19 mouse cellular contexts compared by ENCODE assay signal in the genomic region with DNA sequence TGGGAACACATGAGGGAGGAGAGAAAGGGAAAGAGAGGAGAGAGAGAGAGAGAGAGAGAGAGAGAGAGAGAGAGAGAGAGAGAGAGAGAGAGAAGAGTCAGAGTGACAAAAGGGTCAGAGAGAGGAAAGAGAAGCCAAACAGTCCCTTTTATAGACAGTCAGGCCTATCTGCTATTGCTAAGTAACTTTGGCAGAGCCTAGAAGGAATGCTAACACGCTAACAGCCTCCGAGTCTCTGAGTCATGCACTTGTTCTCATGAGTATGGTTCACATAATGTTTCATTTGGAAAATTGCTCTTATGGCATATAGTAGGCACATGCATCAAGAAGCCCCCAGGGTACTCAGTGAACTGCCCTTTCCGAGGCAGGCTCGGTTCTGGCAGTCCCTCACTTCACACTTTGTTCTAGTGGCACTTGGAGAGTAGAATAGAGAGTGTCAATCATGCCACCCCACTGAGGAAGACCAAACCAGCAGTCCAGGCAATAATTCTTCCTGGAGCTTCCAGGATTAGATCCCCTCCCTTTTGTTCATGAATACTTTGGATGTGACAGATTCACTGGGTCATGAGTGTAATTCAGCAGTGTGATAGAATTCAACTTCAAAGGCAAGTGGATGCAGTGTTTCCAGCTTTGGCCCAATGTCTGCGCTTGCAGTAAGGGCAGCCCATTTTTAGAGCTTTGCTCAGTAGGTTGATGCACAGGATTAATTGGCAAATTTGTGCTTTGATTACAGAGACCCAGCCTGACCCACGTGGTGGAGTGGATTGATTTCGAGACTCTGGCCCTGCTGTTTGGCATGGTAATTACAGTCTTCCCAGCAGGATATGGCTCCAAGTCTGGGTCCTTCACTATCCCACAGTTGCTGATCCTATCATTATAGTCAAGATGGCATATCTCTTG.
A peak's percentile ranks its signal among the peaks of the same experiment; 100 is the strongest.
DNase-seq lines count a peak whose midpoint lies in the region; ATAC-seq and TF ChIP-seq lines count a peak whose summit lies in the region.
"Had no signal": no experiment of that assay in that cellular context is flagged by ENCODE, and none has a peak within 500 bp of the region (broad histone marks: within the 10 kb centered on the region; RNA-seq: fewer than 3 reads in every experiment).

No protein-coding gene starts in this region.

- ATAC-seq in embryonic facial prominence, embryonic 14.5 days (ENCODE audit: low read depth) = no peak
- ATAC-seq in midbrain, embryonic 11.5 days (ENCODE audit: low FRiP score) = 0 out of 2 replicates have a peak, but pooled peaks have one; percentile 11
- ATAC-seq in midbrain, embryonic 14.5 days (ENCODE audit: low FRiP score, low TSS enrichment) = no peak
- ATAC-seq in forebrain, embryonic 15.5 days (replicated peaks) = peak; percentile 51
- ATAC-seq in midbrain, postnatal 0 days (ENCODE audit: low FRiP score) = peak; percentile 27; the same call in 1 of the 2 replicates
- ATAC-seq: CD4-positive, CD25-positive, alpha-beta regulatory T cell, adult 4 months; intestine, postnatal 0 days had no signal

- H3K27me3 ChIP-seq in embryonic facial prominence, embryonic 14.5 days (replicated peaks; ENCODE audit: control insufficient read depth, insufficient read depth, low read length) = no peaks in the 10 kb centered on the region
- H3K27me3 ChIP-seq in embryonic facial prominence, embryonic 10.5 days (replicated peaks; ENCODE audit: low read depth, poor library complexity, severe bottlenecking) = no peaks in the 10 kb centered on the region
- H3K27me3 ChIP-seq in midbrain, embryonic 11.5 days (ENCODE audit: control insufficient read depth, insufficient read depth, low read length) = no peaks in the 10 kb centered on the region
- H3K27me3 ChIP-seq in midbrain, embryonic 14.5 days (ENCODE audit: control insufficient read depth, insufficient read depth, low read length) = no peaks in the 10 kb centered on the region
- H3K27me3 ChIP-seq in forebrain, embryonic 15.5 days = no peaks in the 10 kb centered on the region
- no peaks in the 10 kb centered on the region for H3K27me3 ChIP-seq in midbrain, postnatal 0 days (ENCODE audit: insufficient read depth, low read length)
- H3K27me3 ChIP-seq: limb, embryonic 13.5 days had no signal

- no peaks in the 10 kb centered on the region for H3K9me3 ChIP-seq in embryonic facial prominence, embryonic 14.5 days (ENCODE audit: control insufficient read depth, low read length)
- no peaks in the 10 kb centered on the region for H3K9me3 ChIP-seq in embryonic facial prominence, embryonic 10.5 days
- no peaks in the 10 kb centered on the region for H3K9me3 ChIP-seq in midbrain, embryonic 11.5 days (ENCODE audit: control insufficient read depth, low read length)
- no peaks in the 10 kb centered on the region for H3K9me3 ChIP-seq in midbrain, embryonic 14.5 days (ENCODE audit: control insufficient read depth, low read length)
- H3K9me3 ChIP-seq in forebrain, embryonic 15.5 days = no peaks in the 10 kb centered on the region
- no peaks in the 10 kb centered on the region for H3K9me3 ChIP-seq in midbrain, postnatal 0 days (ENCODE audit: low read length)
- H3K9me3 ChIP-seq: G1E; limb, embryonic 13.5 days had no signal

- no peak for TF ChIP-seq CTCF in midbrain, postnatal 0 days (IDR thresholded peaks at IDR 0.05)

- no peak overlapping the region for H3K4me2 ChIP-seq in embryonic facial prominence, embryonic 14.5 days (ENCODE audit: low read depth, low read length)
- H3K4me2 ChIP-seq in midbrain, embryonic 11.5 days = no peak overlapping the region
- H3K4me2 ChIP-seq in midbrain, embryonic 14.5 days (ENCODE audit: low read length) = no peak overlapping the region
- H3K4me2 ChIP-seq in forebrain, embryonic 15.5 days (replicated peaks) = no peak overlapping the region
- no peak overlapping the region for H3K4me2 ChIP-seq in midbrain, postnatal 0 days (ENCODE audit: low read depth, low read length, poor library complexity, severe bottlenecking)
- H3K4me2 ChIP-seq: limb, embryonic 13.5 days had no signal

- no peaks in the 10 kb centered on the region for H3K4me1 ChIP-seq in embryonic facial prominence, embryonic 14.5 days (ENCODE audit: control insufficient read depth, insufficient read depth, low read length)
- no peaks in the 10 kb centered on the region for H3K4me1 ChIP-seq in embryonic facial prominence, embryonic 10.5 days
- H3K4me1 ChIP-seq in midbrain, embryonic 11.5 days (ENCODE audit: control insufficient read depth, insufficient read depth, low read length) = no peaks in the 10 kb centered on the region
- no peaks in the 10 kb centered on the region for H3K4me1 ChIP-seq in midbrain, embryonic 14.5 days (ENCODE audit: control insufficient read depth, insufficient read depth, low read length)
- no peaks in the 10 kb centered on the region for H3K4me1 ChIP-seq in forebrain, embryonic 15.5 days
- no peaks in the 10 kb centered on the region for H3K4me1 ChIP-seq in midbrain, postnatal 0 days (ENCODE audit: insufficient read depth, low read length)
- H3K4me1 ChIP-seq: limb, embryonic 13.5 days had no signal

- H3K4me3 ChIP-seq in embryonic facial prominence, embryonic 14.5 days (ENCODE audit: low read depth, low read length) = no peak overlapping the region
- H3K4me3 ChIP-seq in embryonic facial prominence, embryonic 10.5 days = no peak overlapping the region
- H3K4me3 ChIP-seq in midbrain, embryonic 11.5 days (ENCODE audit: low read depth, low read length) = no peak overlapping the region
- no peak overlapping the region for H3K4me3 ChIP-seq in midbrain, embryonic 14.5 days (replicated peaks; ENCODE audit: low read depth, low read length)
- H3K4me3 ChIP-seq in forebrain, embryonic 15.5 days = no peak overlapping the region
- no peak overlapping the region for H3K4me3 ChIP-seq in midbrain, postnatal 0 days (ENCODE audit: low read depth, low read length)
- H3K4me3 ChIP-seq: limb, embryonic 13.5 days; myocyte had no signal

- H3K36me3 ChIP-seq in embryonic facial prominence, embryonic 14.5 days (ENCODE audit: control insufficient read depth, insufficient read depth, low read length) = no peaks in the 10 kb centered on the region
- H3K36me3 ChIP-seq in embryonic facial prominence, embryonic 10.5 days (replicated peaks) = no peaks in the 10 kb centered on the region
- H3K36me3 ChIP-seq in midbrain, embryonic 11.5 days (ENCODE audit: control insufficient read depth, insufficient read depth, low read length) = no peaks in the 10 kb centered on the region
- no peaks in the 10 kb centered on the region for H3K36me3 ChIP-seq in midbrain, embryonic 14.5 days (ENCODE audit: control insufficient read depth, insufficient read depth, low read length)
- no peaks in the 10 kb centered on the region for H3K36me3 ChIP-seq in forebrain, embryonic 15.5 days
- H3K36me3 ChIP-seq in midbrain, postnatal 0 days (ENCODE audit: insufficient read depth, low read length) = no peaks in the 10 kb centered on the region
- H3K36me3 ChIP-seq: G1E; limb, embryonic 13.5 days had no signal

- 55% methylated on average over 7 of the region's 7 CpGs for WGBS in embryonic facial prominence, embryonic 14.5 days
- WGBS in embryonic facial prominence, embryonic 10.5 days = 65% methylated on average over 7 of the region's 7 CpGs
- 63% methylated on average over 7 of the region's 7 CpGs for WGBS in midbrain, embryonic 11.5 days
- 50% methylated on average over 7 of the region's 7 CpGs for WGBS in midbrain, embryonic 14.5 days
- WGBS in forebrain, embryonic 15.5 days = 33% methylated on average over 7 of the region's 7 CpGs
- WGBS in midbrain, postnatal 0 days = 34% methylated on average over 7 of the region's 7 CpGs

- H3K27ac ChIP-seq in embryonic facial prominence, embryonic 14.5 days (replicated peaks; ENCODE audit: low read depth, low read length) = no peak overlapping the region
- H3K27ac ChIP-seq in embryonic facial prominence, embryonic 10.5 days (replicated peaks) = no peak overlapping the region
- no peak overlapping the region for H3K27ac ChIP-seq in midbrain, embryonic 11.5 days (ENCODE audit: low read depth, low read length)
- H3K27ac ChIP-seq in midbrain, embryonic 14.5 days (replicated peaks; ENCODE audit: low read depth, low read length) = no peak overlapping the region
- H3K27ac ChIP-seq in forebrain, embryonic 15.5 days (replicated peaks) = no peak overlapping the region
- no peak overlapping the region for H3K27ac ChIP-seq in midbrain, postnatal 0 days (ENCODE audit: low read depth, low read length)
- H3K27ac ChIP-seq: kidney, postnatal 0 days; limb, embryonic 13.5 days; liver, embryonic 14.5 days had no signal

- DNase-seq in embryonic facial prominence, embryonic 14.5 days (ENCODE audit: low spot score) = peak; percentile 14
- DNase-seq in embryonic facial prominence, embryonic 10.5 days (ENCODE audit: low spot score) = no peak
- no peak for DNase-seq in midbrain, embryonic 11.5 days (ENCODE audit: low spot score, missing footprints)
- no peak for DNase-seq in midbrain, embryonic 14.5 days
- DNase-seq in midbrain, postnatal 0 days (ENCODE audit: low spot score) = peak; percentile 30
- no peak for DNase-seq in kidney, adult 18-20 months
- no peak for DNase-seq in lung, postnatal 25 days (ENCODE audit: low spot score)
- DNase-seq: adrenal gland, adult 2 months; cerebellum, adult 18-20 months; heart, postnatal 4 days; thymus, postnatal 4 days had no signal

- no peak overlapping the region for H3K9ac ChIP-seq in embryonic facial prominence, embryonic 14.5 days (ENCODE audit: low read depth, low read length)
- H3K9ac ChIP-seq in midbrain, embryonic 11.5 days (ENCODE audit: low read length) = no peak overlapping the region
- H3K9ac ChIP-seq in midbrain, embryonic 14.5 days (replicated peaks; ENCODE audit: low read length) = no peak overlapping the region
- H3K9ac ChIP-seq in forebrain, embryonic 15.5 days (replicated peaks) = no peak overlapping the region
- H3K9ac ChIP-seq in midbrain, postnatal 0 days (replicated peaks; ENCODE audit: low read length, poor library complexity, severe bottlenecking) = no peak overlapping the region
- H3K9ac ChIP-seq: limb, embryonic 13.5 days; liver, embryonic 14.5 days had no signal

Comparison
In these comparisons a context has a peak if more than half of its experiments do, and no peak if none do; other contexts are left out.
1. ATAC-seq: peak in midbrain, embryonic 11.5 days (single experiment), forebrain, embryonic 15.5 days (single experiment) and midbrain, postnatal 0 days (single experiment); none in embryonic facial prominence, embryonic 14.5 days (single experiment) and midbrain, embryonic 14.5 days (single experiment).
2. DNase-seq: peak in embryonic facial prominence, embryonic 14.5 days (single experiment) and midbrain, postnatal 0 days (single experiment); none in embryonic facial prominence, embryonic 10.5 days (single experiment), midbrain, embryonic 11.5 days (single experiment), midbrain, embryonic 14.5 days (single experiment), kidney, adult 18-20 months (single experiment) and lung, postnatal 25 days (single experiment).